Mouse (Mus musculus) thymus, adult 2 months (tissue): Measurements from ENCODE around the gene Ldlrad3.

ENCODE experiments used
- CTCF ChIP-seq: fragments of 200-500 bp; IDR thresholded peaks from 2 replicates; pipeline ENCODE4 v1.5.1; 2012; ENCODE audit warnings: mild to moderate bottlenecking, control low read depth, low read length, moderate library complexity, borderline replicate concordance; ENCODE audit not compliant: control insufficient read depth, poor library complexity, insufficient read depth; ENCODE audit errors: extremely low read depth
- POLR2A ChIP-seq: fragments of 200-500 bp; IDR thresholded peaks from 2 replicates; pipeline ENCODE4 v1.6.1; 2012; ENCODE audit warnings: mild to moderate bottlenecking, low read length, control low read depth, moderate library complexity; ENCODE audit not compliant: control insufficient read depth, poor library complexity, insufficient read depth; ENCODE audit errors: extremely low read depth

- TF ChIP-seq CTCF (no peak), POLR2A (no peak)
Observed at GRCm38 (mm10) chr2:102094773-102095172, 91.4 kb downstream of the Ldlrad3 start.
